Mouse (Mus musculus) heart, embryonic 14.5 days (tissue): ENCODE results near the gene St8sia2. TPM values are rescaled to one million over a fixed set of nuclear protein-coding genes. Genes with fewer than 3 reads are reported as not detected.

Experiments used
- ATAC-seq: fragments of 200-750 bp; cut with Nextera tagmentation; 2 replicates; pipeline ENCODE4 v1.8.0; 2017; ENCODE audit warnings: low read depth, moderate TSS enrichment; ENCODE audit not compliant: insufficient number of reproducible peaks, insufficient read depth, low FRiP score
- H3K27ac ChIP-seq, 2 experiments: fragments of 200-500 bp in 1 of 2; fragments of 300-500 bp in 1 of 2; sonication (generic) in 1 of 2; replicated peaks in 1 of 2; 2 replicates each; pipeline ENCODE4 v1.5.1; 2012 to 2014; ENCODE audit warnings: low read depth in 2 of 2, low read length in 2 of 2, control low read depth in 1 of 2, mild to moderate bottlenecking in 1 of 2, mixed read lengths in 1 of 2; ENCODE audit not compliant: control insufficient read depth in 1 of 2, insufficient read depth in 1 of 2
- H3K27me3 ChIP-seq: fragments of 300-500 bp; sonication (generic); 2 replicates; pipeline ENCODE4 v1.6.1; 2014; ENCODE audit warnings: mild to moderate bottlenecking, low read length, control low read depth; ENCODE audit not compliant: control insufficient read depth, insufficient read depth
- H3K36me3 ChIP-seq: fragments of 300-500 bp; sonication (generic); 2 replicates; pipeline ENCODE4 v1.6.1; 2014; ENCODE audit warnings: mild to moderate bottlenecking, control low read depth, low read length, mixed read lengths; ENCODE audit not compliant: control insufficient read depth, insufficient read depth
- H3K4me1 ChIP-seq, 2 experiments: fragments of 200-500 bp in 1 of 2; fragments of 300-500 bp in 1 of 2; sonication (generic) in 1 of 2; 2 replicates each; pipeline ENCODE4 v1.6.1; 2012 to 2014; ENCODE audit warnings: low read length in 2 of 2, control low read depth in 1 of 2, mixed read lengths in 1 of 2; ENCODE audit not compliant: control insufficient read depth in 2 of 2, insufficient read depth in 2 of 2
- H3K4me2 ChIP-seq: fragments of 300-500 bp; sonication (generic); 2 replicates; pipeline ENCODE4 v1.6.1; 2014; ENCODE audit warnings: mild to moderate bottlenecking, low read length
- H3K4me3 ChIP-seq, 2 experiments: fragments of 200-500 bp in 1 of 2; fragments of 300-500 bp in 1 of 2; sonication (generic) in 1 of 2; 2 replicates each; pipeline ENCODE4 v1.5.1; 2012 to 2014; ENCODE audit warnings: low read length in 2 of 2, mild to moderate bottlenecking in 2 of 2, control low read depth in 1 of 2, low read depth in 1 of 2, moderate library complexity in 1 of 2; ENCODE audit not compliant: control insufficient read depth in 1 of 2, insufficient read depth in 1 of 2
- H3K9ac ChIP-seq: fragments of 300-500 bp; sonication (generic); 2 replicates; pipeline ENCODE4 v1.6.1; 2014; ENCODE audit warnings: mild to moderate bottlenecking, low read length
- H3K9me3 ChIP-seq: fragments of 300-500 bp; sonication (generic); 2 replicates; pipeline ENCODE4 v1.6.1; 2016; ENCODE audit warnings: low read length, control low read depth; ENCODE audit not compliant: control insufficient read depth
- WGBS: fragments of 180-500 bp; shearing (Covaris S2); extraction: QIAGEN DNeasy Blood & Tissue Kit; methylation state at CpG from one replicate; pipeline ENCODE4 v1.1.7; 2014; 5-methylcytosine and 5-hydroxymethylcytosine counted together
- polyA plus RNA-seq: library from polyadenylated mRNA; unstranded; fragments of >200 nt; fragmentation: Nextera tagmentation; extraction: Ambion mirVana; gene quantifications from 2 replicates; pipeline ENCODE4 v1.2.1, GENCODE M21; 2014

St8sia2 gene
- polyA plus RNA-seq, 1 experiment from 2014 or later: 2.8 TPM

GRCm38 (mm10) chr7:73909432-73910205 is 103.9 kb downstream of the St8sia2 start:
- no peak overlapping the region for H3K27ac ChIP-seq
- H3K4me3 ChIP-seq: no peak overlapping the region
- no peaks in the 10 kb centered on the region for H3K36me3 ChIP-seq
- no peak for ATAC-seq
- no peaks in the 10 kb centered on the region; the same call in 1 of the 2 replicates for H3K27me3 ChIP-seq
- no peaks in the 10 kb centered on the region for H3K4me1 ChIP-seq
- 70% methylated on average over 5 of the region's 5 CpGs for WGBS
- no peak overlapping the region for H3K9ac ChIP-seq
- H3K4me2 ChIP-seq: no peak overlapping the region
- H3K9me3 ChIP-seq: no peaks in the 10 kb centered on the region

DNA sequence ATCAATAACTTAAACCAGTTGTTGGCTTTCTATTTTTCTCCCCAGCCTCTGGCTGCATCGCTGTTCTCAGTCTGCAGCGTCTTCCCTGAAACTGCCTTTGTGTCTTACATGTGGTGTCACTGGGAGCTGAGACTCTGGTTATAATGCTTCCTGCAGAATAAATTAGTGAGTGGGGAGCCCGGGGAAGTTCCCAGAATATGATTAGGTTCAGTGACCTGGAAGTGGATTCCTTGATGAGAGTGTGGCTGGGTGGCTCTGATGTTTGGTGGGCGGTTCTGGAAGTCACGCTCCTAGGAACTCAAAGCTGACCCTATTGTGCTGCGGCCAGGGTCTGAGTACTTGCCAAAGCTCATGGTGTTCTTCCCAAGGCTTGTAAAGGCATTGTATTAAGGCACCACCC is 119.0 kb downstream of the St8sia2 start:
- Histone ChIP-seq H3K27me3 (0 out of 2 replicates have a peak, but pooled peaks cover 4% of the 10 kb centered on the region), H3K4me3 (no peak overlapping the region), H3K27ac (no peak overlapping the region), H3K4me2 (no peak overlapping the region), H3K4me1 (no peaks in the 10 kb centered on the region), H3K9ac (no peak overlapping the region), H3K36me3 (no peaks in the 10 kb centered on the region), H3K9me3 (no peaks in the 10 kb centered on the region)
- no peak for ATAC-seq
- 78% methylated on average over 6 of the region's 6 CpGs for WGBS

DNA sequence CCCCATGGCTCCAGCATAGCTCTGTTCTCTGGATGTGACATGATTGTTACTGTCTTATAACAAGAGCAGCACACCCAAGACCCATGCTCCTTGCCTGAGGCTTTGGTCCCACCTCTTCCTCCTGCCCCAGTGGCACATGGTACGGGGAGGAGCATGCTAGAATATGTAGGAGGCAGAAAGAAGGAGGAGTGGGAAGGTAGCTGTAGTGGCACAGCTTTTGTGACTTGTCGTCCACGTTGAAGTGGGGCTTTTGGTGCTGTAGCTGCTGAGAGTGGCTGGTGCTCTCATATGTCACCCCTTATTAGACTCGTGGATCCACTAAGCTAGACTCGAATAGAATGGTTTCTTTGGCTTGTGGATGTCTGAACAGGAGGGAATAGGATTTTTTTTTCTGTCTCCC is 121.7 kb downstream of the St8sia2 start:
- Histone ChIP-seq H3K9me3 (no peaks in the 10 kb centered on the region), H3K36me3 (no peaks in the 10 kb centered on the region), H3K9ac (no peak overlapping the region), H3K27ac (no peak overlapping the region), H3K4me1 (no peaks in the 10 kb centered on the region), H3K4me2 (no peak overlapping the region), H3K4me3 (no peak overlapping the region), H3K27me3 (0 out of 2 replicates have a peak, but pooled peaks cover 3% of the 10 kb centered on the region)
- 60% methylated on average over 5 of the region's 5 CpGs for WGBS
- ATAC-seq: no peak

- no peak overlapping the region for H3K9ac ChIP-seq
- no peak overlapping the region for H3K27ac ChIP-seq
- WGBS: 81% methylated on average over 9 of the region's 9 CpGs
- no peaks in the 10 kb centered on the region for H3K4me1 ChIP-seq
- no peaks in the 10 kb centered on the region for H3K27me3 ChIP-seq
- ATAC-seq: no peak
- no peak overlapping the region for H3K4me2 ChIP-seq
- no peaks in the 10 kb centered on the region for H3K36me3 ChIP-seq
- no peak overlapping the region for H3K4me3 ChIP-seq
- no peaks in the 10 kb centered on the region for H3K9me3 ChIP-seq
Measured at GRCm38 (mm10) chr7:73890891-73891610, 122.4 kb downstream of the St8sia2 start.

- no peak overlapping the region for H3K9ac ChIP-seq
- ATAC-seq: no peak
- 72% methylated on average over 5 of the region's 5 CpGs for WGBS
Measured at GRCm38 (mm10) chr7:73890466-73890865, 123.0 kb downstream of the St8sia2 start.

More at GRCm38 (mm10) chr7:73890466-73890865, 123.0 kb downstream of the St8sia2 start:
- Histone ChIP-seq H3K4me3 (no peak overlapping the region), H3K27me3 (no peaks in the 10 kb centered on the region), H3K4me1 (no peaks in the 10 kb centered on the region), H3K4me2 (no peak overlapping the region), H3K36me3 (no peaks in the 10 kb centered on the region), H3K27ac (no peak overlapping the region), H3K9me3 (no peaks in the 10 kb centered on the region)
